In the genomic region with DNA sequence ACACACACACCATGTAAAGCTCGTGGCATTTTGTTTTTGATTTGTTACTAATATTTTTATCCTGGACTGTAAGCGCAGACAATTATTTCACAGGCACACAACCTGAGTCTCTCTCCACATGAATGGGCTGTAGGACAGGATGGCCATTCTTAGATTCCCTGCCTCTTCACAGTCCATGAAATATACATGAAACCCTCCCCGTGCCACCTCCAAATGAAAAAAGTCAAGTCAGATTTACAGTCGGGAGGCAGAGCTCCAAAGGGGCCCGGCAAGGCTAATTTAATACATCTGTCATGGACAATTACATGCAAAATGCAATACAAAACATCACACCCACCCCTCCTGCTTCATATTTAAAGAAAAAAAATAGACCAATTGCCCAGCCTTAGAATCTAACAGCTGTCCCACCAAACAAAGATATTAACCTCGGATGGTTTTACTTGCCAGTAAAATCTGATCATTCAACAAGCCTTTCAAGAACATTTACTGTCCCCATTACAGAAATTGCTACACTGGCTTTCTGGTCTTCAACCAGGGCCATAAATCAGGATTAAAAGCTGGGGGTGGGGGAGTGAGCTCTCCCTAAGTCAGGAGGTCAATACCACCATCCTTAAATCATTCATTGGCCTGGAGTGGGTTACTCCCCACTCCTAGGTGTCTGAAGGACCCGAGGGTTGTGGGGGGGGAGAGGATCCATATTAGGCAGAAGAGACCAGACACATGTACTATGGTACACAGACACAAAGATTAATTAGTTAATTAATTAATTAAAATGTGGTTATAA, we compare ENCODE assay signal across 21 mouse cellular contexts. TPM values are rescaled to one million over a fixed set of nuclear protein-coding genes. Genes with fewer than 3 reads are reported as not detected.
A peak's percentile ranks its signal among the peaks of the same experiment; 100 is the strongest.
DNase-seq lines count a peak whose midpoint lies in the region; ATAC-seq and TF ChIP-seq lines count a peak whose summit lies in the region.
"Had no signal": no experiment of that assay in that cellular context is flagged by ENCODE, and none has a peak within 500 bp of the region (broad histone marks: within the 10 kb centered on the region; RNA-seq: fewer than 3 reads in every experiment).

No protein-coding gene starts in this region.

- H3K4me1 ChIP-seq in kidney, embryonic 16.5 days (ENCODE audit: insufficient read depth, low read length) = peaks cover 6% of the 10 kb centered on the region
- H3K4me1 ChIP-seq in neural tube, embryonic 13.5 days (replicated peaks) = peaks cover 14% of the 10 kb centered on the region
- H3K4me1 ChIP-seq: forebrain, embryonic 13.5 days; heart, embryonic 15.5 days; lung, embryonic 15.5 days had no signal

- no peaks in the 10 kb centered on the region for H3K36me3 ChIP-seq in kidney, embryonic 16.5 days (ENCODE audit: insufficient read depth, low read length)
- H3K36me3 ChIP-seq in neural tube, embryonic 13.5 days = no peaks in the 10 kb centered on the region
- H3K36me3 ChIP-seq: heart, embryonic 15.5 days; lung, embryonic 15.5 days had no signal

- no peak overlapping the region for H3K27ac ChIP-seq in kidney, embryonic 16.5 days (ENCODE audit: low read length)
- H3K27ac ChIP-seq in neural tube, embryonic 13.5 days (replicated peaks) = 0 out of 2 replicates have a peak overlapping the region, but pooled peaks have one; percentile 4
- no peak overlapping the region for H3K27ac ChIP-seq in left cerebral cortex, adult 2 months
- H3K27ac ChIP-seq: forebrain, embryonic 13.5 days; heart, embryonic 15.5 days; liver, embryonic 14.5 days; lung, embryonic 15.5 days; stomach, postnatal 0 days had no signal

- no peak overlapping the region for H3K4me2 ChIP-seq in kidney, embryonic 16.5 days (replicated peaks; ENCODE audit: low read depth, low read length)
- H3K4me2 ChIP-seq in neural tube, embryonic 13.5 days = 0 out of 2 replicates have a peak overlapping the region, but pooled peaks have one; percentile 11
- H3K4me2 ChIP-seq: forebrain, embryonic 13.5 days; heart, embryonic 15.5 days; lung, embryonic 15.5 days; midbrain, embryonic 11.5 days had no signal

- 16% methylated on average over 7 of the region's 7 CpGs for WGBS in kidney, embryonic 16.5 days
- WGBS in neural tube, embryonic 13.5 days = 7% methylated on average over 7 of the region's 7 CpGs

- peaks cover 4% of the 10 kb centered on the region for H3K9me3 ChIP-seq in kidney, embryonic 16.5 days (ENCODE audit: low read length)
- peaks cover 4% of the 10 kb centered on the region; the same call in 1 of the 2 replicates for H3K9me3 ChIP-seq in neural tube, embryonic 13.5 days
- H3K9me3 ChIP-seq: forebrain, embryonic 13.5 days; heart, embryonic 15.5 days; lung, embryonic 15.5 days had no signal

- no peak for DNase-seq in kidney, adult 9 months
- DNase-seq in embryo, embryonic 11.5 days (ENCODE audit: low read depth, low spot score) = peak; percentile 49
- peak; percentile 56 for DNase-seq in forelimb bud, embryonic 11.5 days (ENCODE audit: low read depth, low spot score)
- no peak for DNase-seq in left cerebral cortex, adult 11 months (ENCODE audit: low spot score)
- no peak for DNase-seq in left cerebral cortex, adult 2 months (ENCODE audit: extremely low spot score in 1 of 2, low spot score in 2 of 2)
- DNase-seq: cerebellum, adult 9-10 months; gastrocnemius, postnatal 25 days; kidney, postnatal 14 days; lung, postnatal 4 days had no signal

- H3K9ac ChIP-seq in kidney, embryonic 16.5 days (replicated peaks; ENCODE audit: low read length) = no peak overlapping the region
- H3K9ac ChIP-seq in neural tube, embryonic 13.5 days = no peak overlapping the region
- H3K9ac ChIP-seq: forebrain, embryonic 13.5 days; heart, embryonic 15.5 days; liver, embryonic 14.5 days; lung, embryonic 15.5 days had no signal

- peaks cover 3% of the 10 kb centered on the region; the same call in 1 of the 2 replicates for H3K27me3 ChIP-seq in kidney, embryonic 16.5 days (ENCODE audit: insufficient read depth, low read length)
- peaks cover 53% of the 10 kb centered on the region for H3K27me3 ChIP-seq in neural tube, embryonic 13.5 days
- H3K27me3 ChIP-seq: forebrain, embryonic 13.5 days; heart, embryonic 15.5 days; lung, embryonic 15.5 days had no signal

- intact Hi-C loops in left cerebral cortex, adult 2 months (cut with DNase I) = no loop called here

- H3K4me3 ChIP-seq in kidney, embryonic 16.5 days (ENCODE audit: low read length) = no peak overlapping the region
- no peak overlapping the region for H3K4me3 ChIP-seq in neural tube, embryonic 13.5 days
- H3K4me3 ChIP-seq in left cerebral cortex, adult 2 months = no peak overlapping the region
- H3K4me3 ChIP-seq: forebrain, embryonic 13.5 days; heart, embryonic 15.5 days; lung, embryonic 15.5 days had no signal

- peak; percentile 81 for ATAC-seq in kidney, embryonic 16.5 days (ENCODE audit: low FRiP score, low TSS enrichment)
- peak; percentile 74 for ATAC-seq in neural tube, embryonic 13.5 days (ENCODE audit: low read depth)
- ATAC-seq: forebrain, embryonic 13.5 days had no signal

- TF ChIP-seq CTCF in left cerebral cortex, adult 2 months (IDR thresholded peaks at IDR 0.05) = no peak

RNA-seq across cellular contexts. Expression of a gene that starts 44.3 kb away (rescaled TPM):
- 0.19 and 0.31 TPM in 2 replicates for polyA plus RNA-seq in kidney, embryonic 16.5 days (2015; fragmentation: Nextera tagmentation; extraction: Ambion mirVana)
- 1.7 and 2.0 TPM in 2 replicates for polyA plus RNA-seq in neural tube, embryonic 13.5 days (2015; fragmentation: Nextera tagmentation; extraction: Ambion mirVana)
- total RNA-seq in left cerebral cortex, adult 2 months (2021) = 10 to 100 TPM; 57.7 to 59.9 TPM
- total RNA-seq: common myeloid progenitor, adult 5-6 weeks; heart, adult 8-10 months; hematopoietic stem cell, adult 5-6 weeks; monocyte, adult 5-6 weeks had no signal

Comparison
In these comparisons a context has a peak if more than half of its experiments do, and no peak if none do; other contexts are left out.
1. DNase-seq: peak in embryo, embryonic 11.5 days (single experiment) and forelimb bud, embryonic 11.5 days (single experiment); none in kidney, adult 9 months (single experiment), left cerebral cortex, adult 11 months (single experiment) and left cerebral cortex, adult 2 months (0 of 2).